Mouse (Mus musculus) heart, embryonic 15.5 days (tissue): ENCODE measurements around the gene Mkln1. TPM values are rescaled to one million over a fixed set of nuclear protein-coding genes. Genes with fewer than 3 reads are reported as not detected.

Experiments used
- ATAC-seq: fragments of 200-750 bp; cut with Nextera tagmentation; replicated peaks from 2 replicates; pipeline ENCODE4 v1.8.0; 2017; ENCODE audit warnings: low read depth, moderate TSS enrichment; ENCODE audit not compliant: insufficient number of reproducible peaks, insufficient read depth, low FRiP score
- H3K27ac ChIP-seq: fragments of 300-500 bp; sonication (generic); 2 replicates; pipeline ENCODE4 v1.5.1; 2015; ENCODE audit warnings: mild to moderate bottlenecking, inconsistent platforms
- H3K27me3 ChIP-seq: fragments of 300-500 bp; sonication (generic); 2 replicates; pipeline ENCODE4 v1.6.1; 2015; ENCODE audit warnings: inconsistent platforms
- H3K36me3 ChIP-seq: fragments of 300-500 bp; sonication (generic); 2 replicates; pipeline ENCODE4 v1.6.1; 2015; ENCODE audit warnings: mild to moderate bottlenecking, inconsistent platforms
- H3K4me1 ChIP-seq: fragments of 300-500 bp; sonication (generic); replicated peaks from 2 replicates; pipeline ENCODE4 v1.6.1; 2015; ENCODE audit warnings: inconsistent platforms
- H3K4me2 ChIP-seq: fragments of 300-500 bp; sonication (generic); 2 replicates; pipeline ENCODE4 v1.6.1; 2015; ENCODE audit warnings: inconsistent platforms, mild to moderate bottlenecking, moderate library complexity
- H3K4me3 ChIP-seq: fragments of 300-500 bp; sonication (generic); 2 replicates; pipeline ENCODE4 v1.5.1; 2015; ENCODE audit warnings: mild to moderate bottlenecking, inconsistent platforms
- H3K9ac ChIP-seq: fragments of 300-500 bp; sonication (generic); 2 replicates; pipeline ENCODE4 v1.6.1; 2015; ENCODE audit warnings: mild to moderate bottlenecking, inconsistent platforms
- H3K9me3 ChIP-seq: fragments of 300-500 bp; sonication (generic); replicated peaks from 2 replicates; pipeline ENCODE4 v1.6.1; 2016; ENCODE audit warnings: inconsistent platforms
- WGBS: fragments of 180-500 bp; shearing (Covaris S2); methylation state at CpG from one replicate; pipeline ENCODE4 v1.1.7; 2015; ENCODE audit warnings: mixed read lengths; 5-methylcytosine and 5-hydroxymethylcytosine counted together
- polyA plus RNA-seq: library from polyadenylated mRNA; unstranded; fragments of >200 nt; fragmentation: Nextera tagmentation; extraction: Ambion mirVana; gene quantifications from 2 replicates; pipeline ENCODE4 v1.2.1, GENCODE M21; 2015

The Mkln1 gene
- polyA plus RNA-seq, 1 experiment from 2014 or later: 190 TPM

DNA sequence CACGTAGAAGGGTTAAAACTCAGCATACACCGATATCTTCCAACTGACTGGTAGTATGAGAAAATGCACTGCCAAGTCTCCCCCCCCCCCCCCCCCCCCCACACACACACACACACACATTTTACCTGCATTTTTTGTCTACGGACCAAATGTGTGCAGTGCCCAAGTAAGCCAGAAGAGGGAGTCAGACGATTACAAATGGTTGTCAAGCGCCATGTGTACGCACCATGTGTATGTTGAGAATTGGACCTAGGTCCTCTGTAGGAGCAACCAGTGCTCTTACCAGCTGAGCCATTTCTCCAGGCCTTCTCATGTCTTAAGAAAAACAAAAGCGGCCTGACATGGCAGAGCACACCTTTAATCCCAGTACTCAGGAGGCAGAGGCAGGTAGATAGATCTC lies 129.4 kb downstream of the Mkln1 start:
- H3K4me2 ChIP-seq: no peak overlapping the region
- H3K4me3 ChIP-seq: no peak overlapping the region
- no peak for ATAC-seq
- H3K27ac ChIP-seq: no peak overlapping the region
- WGBS: 65% methylated on average over 7 of the region's 7 CpGs
- H3K9me3 ChIP-seq: no peaks in the 10 kb centered on the region
- peaks cover 5% of the 10 kb centered on the region; the same call in 1 of the 2 replicates for H3K36me3 ChIP-seq
- H3K27me3 ChIP-seq: no peaks in the 10 kb centered on the region
- H3K9ac ChIP-seq: no peak overlapping the region
- no peaks in the 10 kb centered on the region for H3K4me1 ChIP-seq

DNA sequence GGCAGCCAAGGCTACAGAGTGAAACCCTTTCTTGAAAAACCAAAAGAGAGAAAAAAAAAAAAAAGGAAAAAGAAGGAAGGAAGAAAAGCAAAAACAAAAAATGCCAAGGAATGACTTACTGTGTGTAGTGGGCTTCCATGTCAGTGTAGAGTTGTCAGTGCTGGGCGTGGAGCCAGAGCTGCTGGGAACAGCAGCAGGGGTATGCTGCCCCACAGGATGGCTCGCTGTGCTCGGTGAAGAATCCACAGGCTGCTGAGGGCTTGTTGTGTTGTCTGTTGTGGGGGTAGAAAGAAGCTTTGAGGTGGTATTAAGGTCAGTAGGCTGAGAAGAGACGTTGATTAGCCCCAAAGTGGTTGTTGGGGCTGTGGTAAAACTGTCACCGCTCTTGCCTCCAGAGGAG lies 129.8 kb downstream of the Mkln1 start:
- 74% methylated on average over 5 of the region's 5 CpGs for WGBS
- no peaks in the 10 kb centered on the region for H3K4me1 ChIP-seq
- ATAC-seq: no peak
- no peak overlapping the region for H3K4me3 ChIP-seq
- H3K36me3 ChIP-seq: peaks cover 5% of the 10 kb centered on the region; the same call in 1 of the 2 replicates
- no peaks in the 10 kb centered on the region for H3K9me3 ChIP-seq
- no peak overlapping the region for H3K4me2 ChIP-seq
- H3K27ac ChIP-seq: no peak overlapping the region
- H3K9ac ChIP-seq: no peak overlapping the region
- H3K27me3 ChIP-seq: no peaks in the 10 kb centered on the region

DNA sequence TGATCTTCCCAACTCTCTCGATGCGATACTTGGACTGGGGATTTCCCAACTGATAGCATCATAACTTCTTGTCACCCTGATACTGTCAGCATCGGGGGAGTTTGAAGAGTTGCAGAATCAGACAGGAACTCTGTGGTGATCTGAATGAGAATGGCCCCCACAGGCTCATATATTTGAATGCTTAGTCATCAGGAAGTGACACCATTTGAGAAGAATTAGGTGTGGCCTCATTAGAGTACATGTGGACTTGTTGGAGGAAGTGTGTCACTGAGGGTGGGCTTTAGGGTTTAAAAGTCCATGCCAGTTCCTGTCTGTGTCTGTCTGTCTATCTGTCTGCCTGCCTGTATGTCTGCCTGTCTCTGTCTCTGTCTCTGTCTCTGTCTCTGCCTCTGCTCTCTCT lies 133.3 kb downstream of the Mkln1 start:
- WGBS: 60% methylated on average over 3 of the region's 3 CpGs
- H3K4me3 ChIP-seq: no peak overlapping the region
- no peak for ATAC-seq
- no peaks in the 10 kb centered on the region for H3K36me3 ChIP-seq
- no peaks in the 10 kb centered on the region for H3K4me1 ChIP-seq
- no peak overlapping the region for H3K4me2 ChIP-seq
- no peaks in the 10 kb centered on the region for H3K9me3 ChIP-seq
- H3K27ac ChIP-seq: no peak overlapping the region
- H3K27me3 ChIP-seq: no peaks in the 10 kb centered on the region
- no peak overlapping the region for H3K9ac ChIP-seq

- no peak for ATAC-seq
- no peak overlapping the region for H3K27ac ChIP-seq
- H3K27me3 ChIP-seq: no peaks in the 10 kb centered on the region
- no peaks in the 10 kb centered on the region for H3K9me3 ChIP-seq
- WGBS: 81% methylated on average over 5 of the region's 5 CpGs
- H3K9ac ChIP-seq: no peak overlapping the region
- H3K4me1 ChIP-seq: no peaks in the 10 kb centered on the region
- no peak overlapping the region for H3K4me2 ChIP-seq
- H3K36me3 ChIP-seq: no peaks in the 10 kb centered on the region
- no peak overlapping the region for H3K4me3 ChIP-seq
These were observed 136.2 kb downstream of the Mkln1 start for GRCm38 (mm10) chr6:31534705-31535104.

DNA sequence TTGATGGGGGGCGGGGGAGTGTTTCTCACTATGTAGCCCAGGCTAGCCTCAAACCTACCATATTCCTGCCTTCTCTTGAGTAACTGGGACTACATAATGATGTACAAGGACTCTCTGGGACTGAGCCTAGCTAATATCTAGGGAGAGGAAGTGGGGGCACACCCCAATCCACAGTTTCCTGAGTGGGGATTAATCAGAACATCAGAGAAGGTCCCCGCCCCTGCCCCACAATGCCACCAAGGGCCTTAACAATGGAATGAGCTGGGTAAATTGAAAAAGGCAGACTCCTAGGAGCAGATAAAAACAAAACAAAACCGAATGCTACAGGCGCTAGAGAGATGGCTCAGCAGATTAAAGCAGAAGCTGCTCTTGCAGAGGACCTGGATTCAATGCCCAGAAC lies 138.7 kb downstream of the Mkln1 start:
- H3K9ac ChIP-seq: no peak overlapping the region
- no peaks in the 10 kb centered on the region for H3K36me3 ChIP-seq
- no peak overlapping the region for H3K27ac ChIP-seq
- no peaks in the 10 kb centered on the region for H3K9me3 ChIP-seq
- ATAC-seq: no peak
- no peaks in the 10 kb centered on the region for H3K4me1 ChIP-seq
- WGBS: 65% methylated on average over 4 of the region's 4 CpGs
- no peaks in the 10 kb centered on the region for H3K27me3 ChIP-seq
- H3K4me2 ChIP-seq: no peak overlapping the region
- H3K4me3 ChIP-seq: no peak overlapping the region

- H3K9me3 ChIP-seq: no peaks in the 10 kb centered on the region
- no peak overlapping the region for H3K4me2 ChIP-seq
- whole genome bisulfite sequencing: 96% methylated on average over 1 of the region's 1 CpGs
- H3K4me1 ChIP-seq: no peaks in the 10 kb centered on the region
- H3K27me3 ChIP-seq: no peaks in the 10 kb centered on the region
- no peaks in the 10 kb centered on the region for H3K36me3 ChIP-seq
- ATAC-seq: no peak
- H3K4me3 ChIP-seq: no peak overlapping the region
- no peak overlapping the region for H3K27ac ChIP-seq
- H3K9ac ChIP-seq: no peak overlapping the region
These were observed 139.6 kb downstream of the Mkln1 start for GRCm38 (mm10) chr6:31538112-31538511.

DNA sequence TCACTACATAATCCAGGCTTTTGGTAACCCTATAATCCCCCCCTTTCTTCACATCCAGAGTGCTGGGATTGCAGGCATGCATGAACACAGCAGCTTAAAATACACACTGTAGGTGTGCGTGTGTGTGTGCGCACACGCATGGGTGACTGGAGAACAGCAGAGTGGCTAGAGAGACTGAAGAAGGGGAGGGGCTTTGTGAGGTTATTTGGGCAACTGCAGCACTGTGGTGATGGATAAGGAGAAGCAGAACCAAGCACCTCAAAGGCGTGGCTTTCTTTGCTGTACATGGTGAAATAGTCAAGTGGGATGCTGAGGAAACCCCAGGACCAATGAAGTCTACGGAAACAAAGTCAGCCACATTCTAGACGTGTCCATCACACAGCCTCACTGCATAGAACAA lies 141.5 kb downstream of the Mkln1 start:
- no peaks in the 10 kb centered on the region for H3K27me3 ChIP-seq
- H3K27ac ChIP-seq: no peak overlapping the region
- 75% methylated on average over 6 of the region's 6 CpGs for WGBS
- peaks cover 12% of the 10 kb centered on the region for H3K4me1 ChIP-seq
- H3K4me2 ChIP-seq: no peak overlapping the region
- no peak for ATAC-seq
- no peaks in the 10 kb centered on the region for H3K9me3 ChIP-seq
- H3K4me3 ChIP-seq: no peak overlapping the region
- no peaks in the 10 kb centered on the region for H3K36me3 ChIP-seq
- no peak overlapping the region for H3K9ac ChIP-seq

GRCm38 (mm10) chr6:31544318-31544717 lies 145.8 kb downstream of the Mkln1 start:
- ATAC-seq: peak; percentile 66
- no peak overlapping the region for H3K9ac ChIP-seq

DNA sequence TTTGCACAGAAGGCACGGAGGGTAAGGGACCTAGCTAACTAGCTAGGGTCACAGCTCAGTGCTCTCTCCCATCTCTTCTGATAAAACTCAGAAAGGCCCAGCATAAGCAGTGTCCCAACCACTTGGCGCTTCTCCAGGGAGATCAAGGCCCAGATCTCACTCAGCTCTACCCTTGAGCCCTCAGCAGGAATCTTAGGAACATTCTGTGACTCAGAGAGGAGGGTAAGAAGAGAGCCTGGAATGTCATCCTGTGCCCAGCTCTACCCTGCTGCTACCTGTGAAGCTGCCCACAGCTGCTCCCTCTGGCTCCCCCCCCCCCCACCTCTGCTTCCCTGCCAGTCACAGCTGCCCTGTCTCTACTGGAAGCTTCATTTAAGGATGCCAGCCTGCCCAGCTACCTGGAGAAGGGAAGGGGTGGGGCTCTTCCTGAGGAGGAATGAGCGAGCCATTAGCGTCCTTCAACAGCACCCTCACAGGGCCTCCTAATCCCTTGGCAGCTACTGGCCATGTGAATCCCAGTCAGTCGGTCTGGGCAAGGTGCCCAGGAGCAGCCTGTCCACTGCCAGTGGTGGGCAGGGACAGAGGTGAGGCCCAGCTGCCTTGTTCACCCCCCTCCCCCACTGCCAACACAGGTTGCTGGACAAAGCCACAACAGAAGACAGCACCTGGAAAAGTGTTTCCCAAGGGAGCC lies 151.0 kb downstream of the Mkln1 start:
- peak; percentile 88 for ATAC-seq
- no peak overlapping the region for H3K4me2 ChIP-seq
- no peak overlapping the region for H3K4me3 ChIP-seq
- H3K9me3 ChIP-seq: no peaks in the 10 kb centered on the region
- peaks cover 31% of the 10 kb centered on the region for H3K4me1 ChIP-seq
- H3K27me3 ChIP-seq: no peaks in the 10 kb centered on the region
- peak overlapping the region; percentile 16; the same call in 1 of the 2 replicates for H3K9ac ChIP-seq
- peak overlapping the region; percentile 61 for H3K27ac ChIP-seq
- 23% methylated on average over 5 of the region's 5 CpGs for WGBS
- H3K36me3 ChIP-seq: no peaks in the 10 kb centered on the region

More at GRCm38 (mm10) chr6:31544318-31544717, 145.8 kb downstream of the Mkln1 start:
- no peaks in the 10 kb centered on the region for H3K36me3 ChIP-seq
- no peaks in the 10 kb centered on the region for H3K27me3 ChIP-seq
- no peaks in the 10 kb centered on the region for H3K9me3 ChIP-seq
- H3K4me3 ChIP-seq: no peak overlapping the region
- peaks cover 24% of the 10 kb centered on the region for H3K4me1 ChIP-seq
- 26% methylated on average over 4 of the region's 4 CpGs for WGBS
- peak overlapping the region; percentile 41 for H3K4me2 ChIP-seq
- peak overlapping the region; percentile 75 for H3K27ac ChIP-seq

DNA sequence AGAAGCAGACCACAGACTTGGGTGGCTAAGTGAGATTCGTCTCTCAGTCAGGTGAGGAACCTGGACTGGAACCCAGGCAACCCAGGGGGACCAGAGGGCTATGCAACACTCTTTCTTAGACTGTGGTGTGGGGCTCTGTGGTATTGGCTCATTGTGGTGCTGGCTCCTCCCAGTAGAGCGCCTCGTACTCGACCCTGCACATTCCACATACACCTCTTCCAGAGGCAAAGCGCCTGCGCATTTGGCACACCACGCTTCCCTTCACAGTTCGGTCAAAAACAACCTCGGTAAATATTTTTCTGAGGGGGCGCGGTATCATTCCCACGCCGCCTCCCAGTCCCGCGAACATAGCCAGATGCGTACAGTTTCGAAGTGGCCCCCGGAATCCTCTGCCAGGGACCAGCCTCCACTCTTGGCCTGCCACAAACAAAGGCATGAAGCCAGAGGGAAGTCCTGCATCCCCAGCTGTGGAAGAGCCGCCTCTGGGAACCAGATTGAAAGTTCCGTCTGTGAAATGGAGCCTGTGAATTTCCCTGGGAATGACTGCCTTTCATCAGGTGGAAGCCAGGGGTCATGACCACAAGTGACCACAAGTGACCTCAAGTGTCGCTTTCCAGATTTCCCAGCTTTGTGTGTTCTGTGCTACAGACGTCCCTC lies 152.5 kb downstream of the Mkln1 start:
- Histone ChIP-seq H3K4me2 (no peak overlapping the region), H3K4me3 (no peak overlapping the region), H3K36me3 (no peaks in the 10 kb centered on the region), H3K4me1 (peaks cover 27% of the 10 kb centered on the region), H3K9me3 (no peaks in the 10 kb centered on the region), H3K27me3 (no peaks in the 10 kb centered on the region), H3K27ac (no peak overlapping the region), H3K9ac (no peak overlapping the region)
- 70% methylated on average over 22 of the region's 22 CpGs for WGBS
- ATAC-seq: no peak

DNA sequence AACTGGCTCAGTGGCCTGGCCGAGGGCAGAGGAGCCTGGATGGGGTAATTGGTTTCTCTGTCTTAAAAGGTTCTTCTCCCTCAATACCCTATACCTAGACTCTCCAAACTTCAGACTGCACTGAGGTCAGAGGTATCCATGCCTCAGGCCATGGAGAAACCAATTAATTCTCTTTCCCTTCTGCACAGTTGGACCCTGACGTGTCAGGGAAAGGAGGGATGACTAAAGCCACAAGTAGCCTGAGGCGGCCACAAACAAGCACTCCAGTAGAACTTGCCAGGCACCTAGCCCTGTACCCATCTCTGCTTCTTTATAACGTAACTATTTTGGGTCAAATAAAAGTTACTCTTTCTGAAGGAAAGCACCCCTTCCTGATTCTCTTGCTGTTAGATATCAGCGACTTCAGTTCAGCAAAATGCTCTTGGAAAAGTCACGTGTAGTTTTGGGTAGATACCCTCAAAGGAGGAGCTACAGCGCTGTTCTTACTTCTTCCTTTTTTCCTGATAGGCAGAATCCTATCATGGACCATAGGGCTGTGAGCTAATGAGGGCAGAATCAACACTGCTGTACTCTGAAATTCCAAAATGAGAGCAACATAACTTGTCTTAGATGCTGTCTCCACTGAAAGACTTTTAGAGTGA lies 158.0 kb downstream of the Mkln1 start:
- H3K4me2 ChIP-seq: no peak overlapping the region
- H3K4me3 ChIP-seq: no peak overlapping the region
- H3K9ac ChIP-seq: no peak overlapping the region
- H3K27ac ChIP-seq: no peak overlapping the region
- H3K27me3 ChIP-seq: 0 out of 2 replicates have a peak, but pooled peaks cover 2% of the 10 kb centered on the region
- H3K9me3 ChIP-seq: no peaks in the 10 kb centered on the region
- no peaks in the 10 kb centered on the region for H3K4me1 ChIP-seq
- H3K36me3 ChIP-seq: no peaks in the 10 kb centered on the region
- no peak for ATAC-seq
- 84% methylated on average over 7 of the region's 7 CpGs for WGBS
